Mouse (Mus musculus) megakaryocyte-erythroid progenitor cell, adult 5 weeks (primary cell): Measurements from ENCODE around the gene Gm45783. TPM values are rescaled to one million over a fixed set of nuclear protein-coding genes. Genes with fewer than 3 reads are reported as not detected.

Experiments used
- polyA plus RNA-seq: library from polyadenylated mRNA; stranded (reverse); fragments of >175 nt; gene quantifications from 2 replicates; pipeline ENCODE4 v1.2.3, GENCODE M21; 2012

Gene Gm45783
- polyA plus RNA-seq, result 0.20 TPM in 1 of 2 replicates, not detected in the other

DNA sequence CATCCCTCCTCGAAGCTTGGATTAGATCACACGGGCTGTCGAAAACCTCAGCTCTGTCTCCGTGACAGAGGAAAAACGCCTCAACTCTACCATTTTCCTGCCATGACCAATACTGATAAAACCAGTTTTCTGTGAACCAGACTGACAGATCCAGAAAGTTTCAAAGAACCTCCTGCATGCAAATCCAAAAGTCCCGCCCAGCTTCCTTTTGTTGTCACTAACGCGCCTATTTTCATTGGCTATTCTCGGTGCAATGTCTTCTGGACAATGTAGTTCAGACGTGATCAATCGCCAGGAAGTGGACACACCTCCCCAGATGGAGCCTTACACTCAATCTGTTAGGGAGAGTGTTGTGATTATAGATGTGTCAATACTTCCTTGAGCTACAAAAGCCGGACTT, at the start of gene Gm45783:
Gm45783 (minus strand) TSS at position 143 of the 400 bp plus-strand sequence.

GRCm38 (mm10) chr7:7399603-7400002, 25.2 kb upstream of the Gm45783 start, which contains the start of gene Vmn2r31:
Vmn2r31 (minus strand) TSS chr7:7399703.

DNA sequence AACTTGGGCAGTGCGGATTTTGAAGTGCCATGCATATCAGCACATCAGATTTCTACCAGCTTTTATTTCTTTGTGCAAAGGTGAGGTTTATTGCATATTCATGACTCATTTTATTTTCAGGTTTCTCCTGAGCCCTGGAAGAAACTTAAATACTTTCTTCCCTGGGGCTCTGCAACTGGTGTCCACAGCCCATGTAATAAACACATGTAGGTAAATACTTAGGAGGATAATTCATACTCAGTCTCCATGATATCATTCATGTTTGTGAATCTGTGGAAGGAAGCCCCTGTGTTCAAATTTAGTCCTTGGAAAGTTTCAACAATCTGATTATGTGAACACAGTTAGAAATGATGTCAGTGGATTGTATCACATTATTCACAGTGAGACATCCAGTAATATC, 36.9 kb downstream of the Gm45783 start, which contains the start of gene Vmn2r30:
Vmn2r30 (minus strand) TSS at position 101 of the 400 bp plus-strand sequence.

Other genes with a start within 250 kb of the Gm45783 start
- 0.01 and 0.03 TPM in 2 replicates for gene Zfp773, start 237.8 kb downstream of the Gm45783 start, polyA plus RNA-seq
- 0.05 and 0.14 TPM in 2 replicates for gene Zfp418, start 203.2 kb downstream of the Gm45783 start, polyA plus RNA-seq
- gene Zfp772, start 164.6 kb downstream of the Gm45783 start, polyA plus RNA-seq, result 0.21 and 0.36 TPM in 2 replicates
- 0.02 TPM in 1 of 2 replicates, not detected in the other for gene Vmn2r29, start 127.2 kb downstream of the Gm45783 start, polyA plus RNA-seq
- 1.4 and 2.2 TPM in 2 replicates for gene Gm45844, start 96.3 kb downstream of the Gm45783 start, polyA plus RNA-seq
- gene Clcn4, start 73.7 kb downstream of the Gm45783 start, polyA plus RNA-seq, result 9.0 and 9.9 TPM in 2 replicates
- gene Vmn2r30, start 37.0 kb downstream of the Gm45783 start, polyA plus RNA-seq, result 0.01 TPM in 1 of 2 replicates, not detected in the other
- not detected in 2 replicates for gene Vmn2r31, start 25.1 kb upstream of the Gm45783 start, polyA plus RNA-seq
- not detected in 2 replicates for gene Vmn2r32, start 105.4 kb upstream of the Gm45783 start, polyA plus RNA-seq
- not detected in 2 replicates for gene Vmn2r33, start 192.2 kb upstream of the Gm45783 start, polyA plus RNA-seq